Mouse (Mus musculus) adrenal gland, postnatal 14 days (tissue): ENCODE measurements around the gene Dgke. TPM values are rescaled to one million over a fixed set of nuclear protein-coding genes. Genes with fewer than 3 reads are reported as not detected.
"Not testable (repeated sequence)": the region's sequence is repeated elsewhere in the genome, so short reads cannot be mapped to it uniquely, and the experiment has no call there.

Source experiments
- DNase-seq: peaks from one replicate; pipeline ENCODE4 v3.0.0; 2021; ENCODE audit warnings: mixed read lengths
- long read RNA-seq, 2 experiments: library from polyadenylated mRNA; stranded (forward); transcript quantifications; one replicate each; pipeline ENCODE4 v2.0.0; 2021
- total RNA-seq: library from RNA; stranded (reverse); gene quantifications from 2 replicates; pipeline ENCODE4 v1.2.3, GENCODE M21; 2021

Dgke gene
- total RNA-seq: 12.8 and 15.0 TPM in 2 replicates
- long read RNA-seq, experiment 1, full-length matches to known transcripts: 5 of 8 reads
- long read RNA-seq, experiment 1, partial matches to known transcripts: 1 of 8 reads
- long read RNA-seq, experiment 1, other reads (novel, unspliced or antisense): 2 of 8 reads
- long read RNA-seq, experiment 2, full-length matches to known transcripts: 3 of 6 reads
- long read RNA-seq, experiment 2, partial matches to known transcripts: 0 of 6 reads
- long read RNA-seq, experiment 2, other reads (novel, unspliced or antisense): 3 of 6 reads

DNA sequence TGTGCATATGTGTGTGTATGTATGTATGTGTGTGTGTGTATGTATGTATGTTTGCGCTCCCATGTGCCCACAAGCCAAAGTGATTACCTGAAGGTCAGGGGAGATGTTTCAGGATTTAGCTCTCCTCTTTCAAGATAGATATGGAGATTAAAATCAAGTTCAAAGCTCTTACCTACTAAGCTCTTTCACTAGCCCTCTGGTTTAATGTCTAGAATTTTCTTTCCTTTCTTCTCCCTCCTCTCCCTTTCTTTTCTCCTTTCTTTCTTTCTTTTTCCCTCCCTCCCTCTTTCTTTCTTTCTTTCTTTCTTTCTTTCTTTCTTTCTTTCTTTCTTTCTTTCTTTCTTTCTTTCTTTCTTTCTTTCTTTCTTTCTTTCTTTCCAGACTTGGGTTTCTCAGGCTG lies at the start of gene Dgke:
Gene Dgke (minus strand): TSS at position 101 of the 400 bp plus-strand sequence.
- no peak for DNase-seq

DNA sequence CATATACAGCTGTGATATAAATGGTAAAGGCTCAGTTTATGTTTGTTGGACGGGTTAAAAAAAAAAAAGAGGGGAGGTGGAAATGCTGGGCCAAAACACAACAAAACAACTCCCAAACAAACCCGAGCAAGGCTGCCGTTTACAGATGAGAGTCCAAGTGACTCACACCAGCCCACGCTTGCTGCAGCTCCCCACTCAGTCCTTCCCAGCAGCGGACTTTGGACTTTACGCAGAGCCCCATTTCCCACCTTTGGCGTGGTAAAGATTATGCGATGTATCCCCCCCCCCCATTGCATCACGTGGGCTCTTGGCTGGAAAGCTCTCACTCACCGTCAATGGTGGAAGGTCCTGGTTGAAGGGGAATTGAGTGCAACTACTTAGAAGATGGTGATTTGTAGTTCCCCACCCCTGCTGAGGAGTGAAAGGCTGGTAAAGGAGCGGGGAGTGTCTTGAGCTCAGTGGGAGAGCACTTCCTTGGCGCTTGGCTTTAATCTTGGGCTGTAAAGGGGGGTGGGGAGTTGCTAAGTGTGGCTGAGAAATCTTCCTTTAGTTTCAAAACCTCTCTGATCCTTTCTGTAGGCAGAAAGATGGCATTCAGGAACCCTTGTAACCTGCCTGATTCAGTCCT lies 40.6 kb upstream of the Dgke start:
- no peak for DNase-seq

DNA sequence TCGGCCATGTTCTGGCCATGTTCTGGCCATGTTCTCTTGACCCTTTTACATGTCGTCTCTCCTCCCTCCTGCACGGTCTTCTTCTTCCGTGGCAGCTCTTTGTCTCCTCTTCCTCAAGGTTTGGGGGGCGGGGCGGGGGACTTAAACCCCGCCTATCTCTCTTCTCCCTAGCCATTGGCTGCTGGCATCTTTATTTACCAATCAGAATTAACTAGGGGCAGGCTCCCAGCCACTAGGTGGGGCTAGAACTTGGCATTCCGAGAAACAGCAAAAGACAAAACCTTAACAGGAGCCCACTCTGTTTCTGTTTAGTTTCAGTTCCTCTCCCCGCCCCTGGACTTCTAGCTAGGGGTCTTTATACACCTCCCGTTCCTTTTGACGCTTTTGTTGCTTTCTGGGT lies 39.2 kb upstream of the Dgke start:
- peak; percentile 15 for DNase-seq

DNA sequence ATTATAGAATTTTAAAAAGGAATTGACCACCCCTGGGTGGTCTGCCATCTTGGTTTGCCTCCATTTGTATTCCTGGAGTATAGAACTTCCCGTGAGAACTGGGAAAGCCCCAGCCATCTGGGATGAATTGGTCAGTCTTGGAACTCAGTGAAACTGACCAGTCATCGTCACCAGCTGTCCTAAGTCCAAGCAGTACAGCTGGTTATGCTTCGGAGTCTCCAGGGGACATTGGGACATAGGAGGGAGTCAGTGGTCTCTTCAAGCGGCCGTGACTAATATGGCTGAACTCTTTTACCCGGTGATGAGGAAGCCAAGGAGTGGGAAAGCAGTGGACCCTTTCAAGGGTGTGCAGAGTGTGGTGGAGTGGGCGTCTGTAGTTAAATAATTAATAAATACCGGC lies 38.6 kb upstream of the Dgke start:
- DNase-seq: no peak

DNA sequence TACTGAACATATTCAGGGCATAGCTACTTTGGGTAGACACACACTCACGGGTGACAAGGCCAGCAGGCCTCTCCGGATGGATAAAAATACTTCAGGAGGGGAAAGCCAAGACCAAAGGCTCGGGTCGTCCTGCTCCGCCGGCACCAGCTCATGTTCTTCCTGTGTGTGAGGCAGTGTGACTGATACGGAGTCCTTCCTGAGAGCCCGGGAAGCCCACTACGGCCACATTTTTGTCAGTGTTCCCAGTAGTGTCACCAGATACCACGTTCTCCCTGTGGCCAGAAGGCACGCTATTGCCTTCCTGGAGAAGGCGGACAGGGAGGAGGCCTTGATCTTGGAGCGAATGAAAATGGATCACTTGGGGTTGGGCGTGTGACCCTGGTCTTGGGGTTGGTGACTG lies 36.5 kb upstream of the Dgke start:
- DNase-seq: peak; percentile 21

DNA sequence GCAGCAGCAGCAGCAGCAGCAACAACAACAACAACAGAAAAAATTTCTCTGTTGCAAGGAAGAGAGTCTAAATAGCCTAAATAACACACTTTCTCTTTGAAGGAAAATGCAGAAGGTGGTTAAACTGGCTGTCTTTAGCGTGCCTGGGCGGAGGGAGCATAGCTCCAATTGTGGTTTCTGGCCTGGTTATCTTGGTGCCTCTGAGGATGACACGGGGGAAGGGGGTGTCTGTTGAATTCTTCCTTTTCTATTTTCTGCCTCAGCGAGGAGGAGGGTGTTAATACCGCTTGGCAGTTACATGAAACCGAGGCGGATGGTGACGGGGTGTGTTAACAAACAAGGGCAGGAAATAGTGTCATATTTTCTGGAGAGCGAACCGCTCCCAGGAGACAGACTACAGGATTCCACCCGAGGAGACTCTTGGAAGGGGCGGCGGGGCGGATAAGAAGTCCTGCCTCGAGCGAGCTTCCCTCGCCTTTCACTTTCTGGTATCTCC lies 34.2 kb upstream of the Dgke start:
- DNase-seq: peak; percentile 60

DNA sequence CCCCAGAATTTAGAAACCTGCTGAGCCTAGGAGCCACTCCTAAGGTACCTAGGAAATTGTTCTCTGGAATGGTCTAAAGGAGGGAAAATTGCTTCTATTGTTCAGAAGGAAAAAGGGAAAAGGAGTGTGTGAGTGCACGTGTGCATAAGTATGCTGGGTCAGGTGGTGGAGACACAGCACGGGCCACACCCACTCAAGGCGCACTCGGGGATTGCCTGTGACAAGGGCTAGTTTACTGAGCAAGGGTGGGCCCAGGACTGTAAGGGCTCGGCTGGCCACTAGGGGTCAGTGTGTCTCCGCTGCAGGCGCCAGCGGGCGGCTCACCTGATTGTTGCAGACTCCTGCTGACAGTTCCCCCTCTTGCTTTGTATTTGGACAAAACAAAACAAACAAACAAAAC lies 33.8 kb upstream of the Dgke start:
- DNase-seq: peak; percentile 93

DNA sequence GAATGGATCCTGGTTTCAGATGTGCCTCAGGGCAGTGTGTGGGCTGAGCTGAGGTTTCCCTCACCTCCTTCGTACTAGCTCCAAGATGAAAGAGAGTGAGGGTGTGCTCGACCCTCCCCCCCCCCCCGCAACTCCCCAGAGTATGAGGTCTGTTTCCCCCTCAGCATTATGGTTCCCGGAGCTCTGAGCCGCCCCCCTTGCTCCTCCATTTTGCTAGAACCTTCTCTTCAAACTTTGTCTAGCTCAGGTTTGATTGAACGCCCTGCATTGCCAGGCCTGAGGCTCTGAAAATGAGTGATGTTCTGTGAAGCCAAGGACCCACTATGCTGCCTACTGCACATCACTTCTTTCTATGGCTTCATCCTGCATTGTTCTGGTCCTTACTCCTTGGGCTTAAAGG lies 32.3 kb upstream of the Dgke start:
- DNase-seq: no peak

DNA sequence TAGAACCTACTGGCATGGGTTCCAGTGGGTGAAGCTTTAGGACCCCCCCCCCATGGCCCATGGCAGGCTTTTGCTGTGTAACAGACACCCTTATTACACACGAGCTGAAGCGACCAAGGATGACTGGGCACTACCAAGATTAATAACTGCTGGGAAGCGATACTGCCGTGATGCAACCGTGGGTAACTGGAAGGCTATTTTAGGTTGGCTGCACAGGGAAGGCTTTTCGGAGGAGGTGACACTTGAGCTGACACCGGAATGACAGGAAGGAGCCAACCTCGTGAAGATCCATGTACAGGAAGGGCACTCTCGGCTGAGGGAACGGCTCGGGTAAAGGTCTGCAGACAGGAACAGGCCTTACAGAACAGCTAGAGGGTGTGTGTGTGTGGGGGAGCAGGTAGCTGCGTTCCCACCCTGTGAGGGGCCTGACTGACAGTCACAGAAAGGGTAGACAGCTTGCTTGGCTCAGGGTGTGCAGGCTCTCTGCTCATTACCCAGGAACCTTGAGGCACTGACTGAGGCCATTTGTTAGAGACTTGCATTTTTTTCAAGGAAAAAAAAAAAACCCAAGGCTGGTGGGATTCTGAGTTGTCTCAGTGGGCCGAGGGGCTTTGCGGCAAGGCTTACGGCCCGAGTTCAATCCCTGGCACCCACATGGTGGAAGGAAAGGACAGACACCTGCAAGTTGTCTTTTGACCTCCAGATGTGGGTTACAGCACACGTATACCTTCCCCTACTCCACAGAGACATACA lies 31.6 kb upstream of the Dgke start:
- peak; percentile 40 for DNase-seq

DNA sequence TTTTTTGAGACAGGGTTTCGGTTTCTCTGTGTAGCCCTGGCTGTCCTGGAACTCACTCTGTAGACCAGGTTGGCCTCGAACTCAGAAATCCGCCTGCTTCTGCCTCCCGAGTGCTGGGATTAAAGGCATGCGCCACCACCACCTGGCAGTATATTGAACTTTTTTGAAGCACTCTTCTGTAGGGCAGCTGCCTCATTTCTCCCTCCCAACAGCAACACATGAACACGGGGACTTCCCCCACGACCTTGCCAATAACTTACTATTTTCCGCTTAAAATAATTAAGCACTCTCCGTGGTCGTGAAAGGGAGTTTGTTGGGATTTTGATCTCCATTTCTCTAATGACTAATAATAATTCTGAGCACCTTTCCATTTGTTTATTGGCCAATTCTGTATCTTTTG lies 30.6 kb upstream of the Dgke start:
- DNase-seq: not testable (repeated sequence)

DNA sequence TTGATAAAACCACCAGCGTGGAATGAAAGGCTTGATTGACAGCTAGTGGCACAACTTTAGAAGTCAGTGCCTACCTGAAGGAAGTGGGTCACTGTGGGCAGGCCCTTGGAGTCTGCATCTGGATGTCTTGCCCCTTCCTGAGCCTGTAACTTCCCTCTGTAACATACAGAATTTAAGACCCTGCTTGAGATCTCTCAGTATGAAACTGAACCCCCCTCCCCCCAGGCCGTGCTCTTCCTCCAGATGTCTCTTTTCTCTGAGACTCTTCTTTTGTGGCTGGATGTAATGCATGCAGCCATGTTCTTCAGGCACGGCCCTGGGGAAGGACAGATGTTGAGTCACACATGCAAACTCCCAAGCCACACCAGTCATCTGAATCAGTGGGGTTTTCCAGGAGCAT lies 28.7 kb upstream of the Dgke start:
- no peak for DNase-seq

DNA sequence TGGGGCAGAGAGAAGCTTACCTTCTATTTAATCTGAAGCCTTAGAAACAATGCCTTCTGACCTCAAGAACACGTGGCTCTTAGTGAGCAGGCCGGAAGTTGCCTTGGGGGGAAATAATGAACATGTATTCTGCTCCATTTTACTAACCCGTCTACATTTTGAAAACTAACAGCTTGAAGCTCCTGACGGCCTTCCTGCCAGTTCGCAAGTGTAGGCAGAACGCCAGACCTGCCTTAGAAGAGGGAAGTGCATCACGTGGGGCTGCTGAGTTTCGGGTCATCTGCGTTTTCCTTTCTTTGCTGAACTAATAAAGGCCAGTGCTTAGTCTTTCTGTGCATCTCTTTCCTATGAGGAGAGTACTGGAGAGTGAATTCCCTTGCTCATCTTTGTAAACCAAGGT lies 26.1 kb upstream of the Dgke start:
- peak; percentile 41 for DNase-seq

DNA sequence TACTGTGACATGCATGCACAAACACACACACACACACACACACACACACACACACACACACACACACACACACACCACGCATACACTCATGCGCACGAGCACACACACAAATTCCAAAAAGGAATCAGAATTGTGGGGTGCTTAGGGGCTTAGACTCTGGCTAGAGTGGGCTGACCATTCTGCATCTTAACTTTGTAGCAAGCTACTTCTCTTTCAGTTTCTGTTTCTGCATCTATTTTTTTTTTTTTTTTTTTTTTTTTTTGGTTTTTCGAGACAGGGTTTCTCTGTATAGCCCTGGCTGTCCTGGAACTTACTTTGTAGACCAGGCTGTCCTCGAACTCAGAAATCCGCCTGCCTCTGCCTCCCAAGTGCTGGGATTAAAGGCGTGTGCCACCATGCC lies 23.7 kb upstream of the Dgke start:
- not testable (repeated sequence) for DNase-seq

DNA sequence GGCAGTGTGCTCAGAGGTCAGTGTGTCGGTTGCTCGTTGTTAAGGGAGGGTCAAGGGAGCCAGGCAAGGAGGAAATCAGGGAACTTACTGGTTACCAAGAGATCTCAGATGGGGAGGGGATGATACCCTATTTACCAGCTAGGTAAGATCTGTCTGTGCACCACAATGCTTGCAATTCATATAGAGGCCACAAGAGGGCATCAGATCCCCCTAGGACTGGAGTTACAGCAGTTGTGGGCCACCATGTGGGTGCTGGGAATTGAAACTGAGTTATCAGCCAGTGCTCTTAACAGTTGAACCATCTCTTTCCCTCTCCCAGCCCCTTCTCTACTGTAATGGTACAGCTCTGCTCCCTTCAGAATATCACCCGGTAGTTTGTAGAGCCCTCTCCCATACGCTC lies 22.1 kb upstream of the Dgke start:
- no peak for DNase-seq

DNA sequence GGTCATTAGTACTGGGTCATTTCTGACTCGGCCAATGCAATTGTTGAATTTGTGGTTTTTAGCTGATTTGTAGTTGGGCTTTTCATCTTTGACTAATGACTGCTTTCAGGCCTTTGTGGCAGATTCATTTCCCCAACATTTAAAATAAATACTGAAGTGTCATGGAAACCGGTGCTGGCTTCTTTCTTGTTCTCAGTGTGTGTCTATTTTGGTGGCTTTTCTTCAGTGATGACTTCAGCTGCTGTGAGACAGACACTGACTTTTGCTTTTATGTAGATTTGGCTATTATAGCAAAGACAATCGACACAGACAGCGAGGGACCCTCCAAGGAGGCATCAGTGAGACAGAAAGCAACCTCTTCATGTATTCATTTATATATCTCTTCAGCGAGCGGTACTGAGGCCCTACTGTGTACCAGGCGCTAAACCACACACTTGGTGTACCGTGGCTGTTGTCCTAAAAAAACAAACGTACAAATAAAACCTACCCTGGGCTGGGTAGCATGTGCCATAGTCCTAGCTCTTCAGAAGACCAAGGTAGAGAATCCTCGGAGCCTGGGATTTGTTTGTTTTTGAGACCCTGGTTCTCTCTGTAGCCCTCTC lies 19.7 kb upstream of the Dgke start:
- DNase-seq: no peak

DNA sequence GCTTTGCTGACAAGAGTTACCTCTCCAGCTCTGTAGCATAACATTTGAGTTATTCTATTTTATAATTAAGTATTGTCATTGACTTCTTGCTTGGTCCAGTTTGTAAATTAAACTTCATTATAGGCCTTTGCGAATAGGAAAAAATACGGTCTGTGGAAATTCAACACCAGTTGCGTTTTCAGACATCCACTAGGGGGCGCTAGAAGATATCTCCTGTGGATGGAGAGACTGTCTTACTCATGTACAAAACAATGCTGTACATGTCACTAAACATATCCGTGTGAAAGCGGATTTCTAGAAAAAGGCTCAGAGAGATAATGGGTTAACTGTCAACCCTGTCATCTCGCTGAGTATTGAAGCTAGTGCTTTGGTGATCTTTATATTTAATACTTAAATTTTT lies 18.0 kb upstream of the Dgke start:
- DNase-seq: peak; percentile 73

DNA sequence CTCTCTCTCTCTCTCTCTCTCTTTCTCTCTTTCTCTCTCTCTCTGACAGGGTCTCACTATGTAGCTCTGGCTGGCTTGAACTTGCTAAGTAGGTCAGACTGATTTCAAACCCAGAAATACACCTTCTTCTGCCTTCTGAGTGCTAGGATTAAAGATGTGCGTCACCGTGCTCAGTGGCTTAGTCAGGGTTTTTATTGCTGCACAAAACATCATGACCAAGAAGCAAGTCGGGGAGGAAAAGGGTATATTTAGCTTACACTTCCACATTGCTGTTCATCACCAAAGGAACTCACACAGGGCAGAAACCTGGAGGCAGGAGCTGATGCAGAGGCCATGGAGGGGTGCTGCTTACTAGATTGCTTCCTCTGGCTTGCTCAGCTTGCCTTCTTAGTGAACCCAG lies 16.0 kb upstream of the Dgke start:
- not testable (repeated sequence) for DNase-seq

DNA sequence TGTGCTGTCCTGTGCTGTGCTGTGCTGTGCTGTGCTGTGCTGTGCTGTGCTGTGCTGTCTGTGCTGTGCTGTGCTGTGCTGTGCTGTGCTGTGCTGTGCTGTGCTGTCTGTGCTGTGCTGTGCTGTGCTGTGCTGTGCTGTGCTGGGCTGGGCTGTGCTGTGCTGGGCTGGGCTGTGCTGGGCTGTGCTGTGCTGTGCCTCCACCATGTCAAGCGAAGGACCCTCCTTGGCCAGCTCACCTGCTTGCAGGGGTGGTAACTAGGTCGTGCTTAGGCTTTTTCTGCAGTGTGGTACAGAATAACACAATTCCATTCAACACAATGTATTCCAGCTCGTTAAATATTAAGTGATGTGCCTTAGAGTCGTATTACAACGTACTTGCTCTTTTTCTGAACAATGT lies 15.3 kb upstream of the Dgke start:
- not testable (repeated sequence) for DNase-seq

DNA sequence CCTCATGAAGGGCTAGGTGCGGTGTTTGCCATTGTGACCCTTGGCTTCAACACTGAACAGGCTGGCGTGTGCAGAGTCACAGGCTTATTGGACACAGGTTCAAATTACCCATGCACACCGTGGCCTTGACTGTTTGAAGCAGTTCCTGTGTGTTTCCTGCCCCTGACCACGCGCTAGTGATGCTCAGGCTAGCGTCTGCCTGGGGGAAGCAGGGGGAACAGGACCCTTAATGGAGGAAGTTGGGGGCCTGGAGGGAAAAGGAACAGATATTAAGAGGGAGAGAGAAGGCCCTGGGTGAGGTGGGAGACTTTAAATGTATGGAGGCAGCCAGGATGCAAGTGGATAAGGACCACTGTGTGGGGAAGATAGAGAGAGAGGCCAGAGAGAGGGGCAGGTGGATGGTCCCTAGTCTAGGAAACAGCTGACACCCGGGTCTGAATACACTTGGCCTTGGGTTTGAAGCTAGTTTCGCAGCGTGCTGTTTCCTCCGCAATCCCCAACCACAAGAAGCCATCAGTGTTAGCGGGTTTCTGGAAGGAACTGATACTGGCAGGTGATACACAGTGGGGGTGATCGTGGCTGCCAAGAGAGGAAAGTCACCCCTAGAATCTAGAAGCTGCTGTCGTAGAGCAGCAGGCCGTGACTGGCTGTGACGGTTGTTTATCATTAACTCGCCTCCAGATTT lies 12.5 kb upstream of the Dgke start:
- no peak for DNase-seq

DNA sequence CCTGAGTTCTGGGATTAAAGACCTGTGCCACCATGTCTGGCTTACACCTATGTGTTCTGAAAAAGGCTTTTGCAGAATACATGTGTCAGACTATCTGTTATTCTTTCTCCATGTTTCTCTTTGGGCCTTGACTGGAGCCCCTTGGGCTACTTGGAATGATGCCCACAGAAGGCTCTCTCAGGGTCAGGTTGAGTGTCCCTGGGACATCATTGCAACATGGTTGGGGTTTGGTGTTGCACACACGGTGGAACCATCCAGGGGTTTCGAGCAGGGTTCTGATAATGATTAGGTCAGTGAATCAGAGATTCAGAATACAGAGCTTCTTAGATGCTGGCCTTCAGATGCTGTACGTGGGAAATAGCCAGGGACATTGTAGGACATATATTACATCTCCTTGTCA lies 11.7 kb upstream of the Dgke start:
- peak; percentile 80 for DNase-seq

DNA sequence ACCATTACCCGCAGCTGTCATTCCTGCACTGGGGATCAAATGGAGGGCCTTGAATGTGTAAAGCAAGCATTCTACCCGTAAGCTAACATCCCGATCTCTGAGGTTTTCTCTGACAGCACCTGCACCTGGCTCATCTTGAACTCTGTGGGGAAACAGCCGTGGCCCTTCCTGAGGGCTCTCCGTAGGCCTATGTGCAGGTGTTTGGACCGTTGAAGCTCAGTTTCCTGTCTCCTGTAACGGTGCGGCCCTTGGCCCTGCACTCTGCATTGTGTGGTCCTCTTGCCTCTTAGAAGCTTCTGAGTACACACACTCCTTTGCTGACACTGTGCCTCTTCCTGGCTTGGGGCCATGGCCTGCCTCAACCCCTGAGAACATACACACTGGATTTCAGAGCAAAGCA lies 11.0 kb upstream of the Dgke start:
- DNase-seq: peak; percentile 32

DNA sequence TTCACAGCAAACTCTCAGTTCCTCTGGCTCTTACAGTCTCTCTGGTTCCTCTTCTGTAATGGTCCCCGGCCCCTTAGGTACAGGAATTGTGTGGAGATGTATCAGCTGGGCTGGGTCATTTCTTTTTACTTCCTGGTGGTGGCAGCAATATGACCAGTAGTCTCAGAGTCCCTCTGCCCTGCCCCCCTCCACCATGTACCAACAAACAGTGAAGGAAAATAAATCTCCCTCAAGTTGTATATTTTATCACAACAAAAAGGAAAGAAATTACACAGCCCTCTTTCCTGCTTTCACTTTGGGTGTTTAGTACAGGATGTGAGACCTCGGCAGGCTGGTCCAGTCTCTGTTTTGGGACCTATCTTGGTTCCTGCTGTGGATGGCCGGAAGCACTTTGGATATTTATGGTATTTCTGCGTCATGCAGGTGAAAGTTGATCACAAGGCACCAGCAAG lies 9.7 kb upstream of the Dgke start:
- peak; percentile 47 for DNase-seq
